Mouse (Mus musculus): ENCODE measurements at regions not wholly inside any gene's neighbourhood (a gene's known extent, or its start where the extent isn't known, plus 50 kb on each side); places are given as distances from the start of the nearest gene placed in this dataset.
A peak's percentile ranks its signal among the peaks of the same experiment; 100 is the strongest.

DNA sequence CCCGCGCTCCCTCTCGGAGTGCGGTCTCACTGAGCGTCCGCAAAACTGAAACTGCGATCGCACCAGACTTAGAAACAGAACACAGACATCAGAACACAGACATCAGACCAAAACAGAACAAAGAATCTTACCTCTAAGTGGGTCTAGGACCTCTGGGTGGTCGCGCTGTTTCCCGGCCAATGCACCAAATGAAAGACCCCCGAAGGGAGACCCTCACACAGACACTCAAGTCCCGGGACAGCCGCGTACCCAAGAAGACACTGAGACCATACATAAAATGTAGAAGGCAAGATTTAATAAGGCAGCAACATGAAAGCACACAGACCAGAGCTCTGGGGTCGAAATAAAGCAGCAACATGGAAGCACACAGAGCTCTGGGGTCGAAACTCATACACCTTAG lies 341.1 kb downstream of the Gm21739 start:
- peak; percentile 3 for DNase-seq (ENCODE audit: low spot score)
